Mouse (Mus musculus) hindbrain, postnatal 0 days (tissue): ENCODE results near the gene Tk1. TPM values are rescaled to one million over a fixed set of nuclear protein-coding genes. Genes with fewer than 3 reads are reported as not detected.

Experiments used
- ATAC-seq: fragments of 200-750 bp; cut with Nextera tagmentation; 2 replicates; pipeline ENCODE4 v1.8.0; 2017; ENCODE audit warnings: mild to moderate bottlenecking, moderate TSS enrichment, moderate library complexity
- DNase-seq: peaks from one replicate; pipeline ENCODE4 v3.0.0-alpha.2; 2015; ENCODE audit warnings: low spot score
- H3K27ac ChIP-seq: fragments of 300-500 bp; sonication (generic); 2 replicates; pipeline ENCODE4 v1.5.1; 2014; ENCODE audit warnings: mild to moderate bottlenecking
- H3K27me3 ChIP-seq: fragments of 300-500 bp; sonication (generic); 2 replicates; pipeline ENCODE4 v1.6.1; 2014; ENCODE audit warnings: low read length, mixed read lengths; ENCODE audit not compliant: insufficient read depth
- H3K36me3 ChIP-seq: fragments of 300-500 bp; sonication (generic); 2 replicates; pipeline ENCODE4 v1.6.1; 2014; ENCODE audit warnings: low read length, mixed read lengths; ENCODE audit not compliant: insufficient read depth
- H3K4me1 ChIP-seq: fragments of 300-500 bp; sonication (generic); 2 replicates; pipeline ENCODE4 v1.6.1; 2014; ENCODE audit warnings: antibody characterized with exemption, low read length, mixed read lengths; ENCODE audit not compliant: insufficient read depth
- H3K4me2 ChIP-seq: fragments of 300-500 bp; sonication (generic); 2 replicates; pipeline ENCODE4 v1.6.1; 2014; ENCODE audit warnings: low read depth, mild to moderate bottlenecking, low read length, moderate library complexity, mixed read lengths
- H3K4me3 ChIP-seq: fragments of 300-500 bp; sonication (generic); 2 replicates; pipeline ENCODE4 v1.5.1; 2014; ENCODE audit warnings: low read length
- H3K9ac ChIP-seq: fragments of 300-500 bp; sonication (generic); replicated peaks from 2 replicates; pipeline ENCODE4 v1.6.1; 2014; ENCODE audit warnings: mild to moderate bottlenecking, low read length, moderate library complexity, mixed read lengths
- H3K9me3 ChIP-seq: fragments of 300-500 bp; sonication (generic); 2 replicates; pipeline ENCODE4 v1.6.1; 2016; ENCODE audit warnings: low read length, mixed read lengths
- CTCF ChIP-seq: IDR thresholded peaks from 2 replicates; pipeline ENCODE4 v1.5.1; 2016; ENCODE audit warnings: antibody characterized with exemption, control low read depth, low read depth
- WGBS: fragments of 180-500 bp; shearing (Covaris S2); extraction: QIAGEN DNeasy Blood & Tissue Kit; methylation state at CpG from one replicate; pipeline ENCODE4 v1.1.7; 2014; 5-methylcytosine and 5-hydroxymethylcytosine counted together
- polyA plus RNA-seq: library from polyadenylated mRNA; unstranded; fragments of >200 nt; fragmentation: Nextera tagmentation; extraction: Ambion mirVana; gene quantifications from 2 replicates; pipeline ENCODE4 v1.2.1, GENCODE M21; 2015
- total RNA-seq: library from RNA; depleted of rRNA; stranded (reverse); fragments of >200 nt; gene quantifications from 2 replicates; pipeline ENCODE4 v1.2.3, GENCODE M21; 2014; rRNA removed

Tk1 gene
- 26.1 and 31.5 TPM in 2 replicates for total RNA-seq
- 21.2 and 25.0 TPM in 2 replicates for polyA plus RNA-seq

DNA sequence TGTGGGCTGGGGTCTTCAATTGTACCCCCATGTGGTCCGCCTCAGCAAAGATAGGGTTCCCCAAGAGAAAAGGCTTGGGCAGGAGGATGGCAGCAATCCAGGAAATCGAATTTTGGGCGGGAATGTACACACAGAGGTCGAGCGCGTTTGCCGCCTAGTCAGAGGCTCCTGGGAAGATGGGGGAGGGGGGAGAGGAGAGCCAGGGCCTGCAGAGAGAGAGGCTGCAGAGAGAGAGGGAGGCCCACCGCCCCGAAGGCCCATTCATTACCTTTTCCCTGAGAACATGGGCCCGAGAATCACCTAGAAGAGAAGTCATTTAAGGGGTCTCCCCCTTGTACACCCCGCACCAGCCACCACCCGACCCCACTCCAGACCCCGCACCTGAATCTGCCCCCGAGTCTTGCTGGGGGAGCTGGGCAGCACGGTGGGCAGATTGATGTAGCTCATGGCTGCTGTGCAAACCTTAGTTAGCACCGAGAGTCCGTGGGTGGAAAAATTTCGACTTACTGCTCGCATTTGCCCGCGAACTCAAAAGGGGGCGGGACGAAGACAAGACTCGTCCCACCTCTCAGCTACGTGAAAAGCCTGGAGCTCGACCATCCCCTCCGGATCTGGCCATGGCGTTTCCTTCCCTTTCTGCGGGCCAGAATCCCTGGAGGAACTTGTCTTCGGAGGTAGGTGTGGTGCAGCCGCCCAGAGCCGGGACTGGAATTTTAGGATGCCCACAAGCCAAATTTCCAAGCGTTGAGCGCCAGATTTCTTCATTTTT is at the start of gene Tk1, which contains the start of gene Afmid:
Gene Tk1, minus strand, starts transcription at position 760 of the 769 bp plus-strand sequence.
Gene Afmid, plus strand, starts transcription at position 592 of the 769 bp plus-strand sequence.
- Histone ChIP-seq H3K27ac (peak within 1 kb of the TSS; percentile 62; the same call in 1 of the 2 replicates), H3K4me2 (peak within 1 kb of the TSS; percentile 60), H3K9ac (peak within 1 kb of the TSS; percentile 40), H3K4me1 (peaks cover 14% of the 10 kb centered on the region), H3K27me3 (no peaks in the 10 kb centered on the region), H3K36me3 (no peaks in the 10 kb centered on the region), H3K9me3 (no peaks in the 10 kb centered on the region), H3K4me3 (peak within 1 kb of the TSS; percentile 39)
- no peak for TF ChIP-seq CTCF
- peak; percentile 49; the same call in 1 of the 2 replicates for ATAC-seq
- DNase-seq: peak; percentile 88
- WGBS: under 1% methylated on average over 34 of the region's 34 CpGs

DNA sequence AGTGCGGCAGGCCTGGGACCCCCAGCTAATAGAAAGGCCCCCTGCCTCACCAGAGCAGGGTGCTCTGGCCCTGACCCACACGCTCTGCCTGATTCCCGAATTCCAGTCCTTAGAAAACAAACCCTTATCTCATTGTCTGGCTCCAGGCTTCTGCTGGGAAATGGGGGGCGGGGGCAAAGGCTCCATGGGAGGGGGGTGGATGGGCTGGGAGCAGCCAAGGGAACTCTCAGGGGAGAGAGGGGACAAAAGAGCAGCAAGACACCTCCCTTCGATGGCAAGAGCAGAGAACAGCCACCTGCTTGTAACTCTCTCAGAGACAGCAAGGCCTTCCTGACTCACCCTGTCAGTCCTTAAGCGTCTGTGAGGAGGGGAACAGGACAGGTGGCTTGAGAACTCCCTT is 49.8 kb upstream of the Tk1 start:
- ATAC-seq (no peak), DNase-seq (no peak)
- 28% methylated on average over 6 of the region's 6 CpGs for WGBS
- H3K27ac ChIP-seq: no peak overlapping the region
- H3K27me3 ChIP-seq: no peaks in the 10 kb centered on the region
- no peaks in the 10 kb centered on the region for H3K9me3 ChIP-seq
- no peak overlapping the region for H3K9ac ChIP-seq
- TF ChIP-seq CTCF: no peak
- no peak overlapping the region for H3K4me3 ChIP-seq
- H3K4me1 ChIP-seq: peaks cover 12% of the 10 kb centered on the region
- no peak overlapping the region for H3K4me2 ChIP-seq
- no peaks in the 10 kb centered on the region for H3K36me3 ChIP-seq

DNA sequence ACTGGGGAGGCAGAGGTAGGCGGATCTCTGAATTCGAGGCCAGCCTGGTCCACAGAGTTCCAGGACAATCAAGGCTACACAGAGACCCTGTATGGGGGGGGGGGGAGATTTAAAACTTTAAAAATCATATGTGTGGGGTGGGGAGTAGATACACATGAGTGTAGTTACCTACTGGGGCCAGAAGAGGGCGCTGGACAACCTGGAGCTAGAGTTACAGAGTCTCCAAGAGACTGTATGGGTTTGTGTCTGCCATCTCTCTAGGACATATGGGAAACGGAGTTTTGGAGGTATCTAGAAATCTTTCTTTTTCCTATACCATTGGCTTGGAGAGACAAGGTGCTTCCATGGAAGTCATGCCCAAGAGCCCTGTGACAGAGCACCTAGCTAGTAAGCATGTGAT is 48.5 kb upstream of the Tk1 start:
- no peak overlapping the region for H3K27ac ChIP-seq
- ATAC-seq: no peak
- H3K4me2 ChIP-seq: no peak overlapping the region
- H3K9me3 ChIP-seq: no peaks in the 10 kb centered on the region
- WGBS: 69% methylated on average over 4 of the region's 4 CpGs
- DNase-seq: no peak
- no peak overlapping the region for H3K4me3 ChIP-seq
- peaks cover 14% of the 10 kb centered on the region for H3K4me1 ChIP-seq
- H3K36me3 ChIP-seq: no peaks in the 10 kb centered on the region
- TF ChIP-seq CTCF: peak; percentile 65
- H3K9ac ChIP-seq: no peak overlapping the region
- H3K27me3 ChIP-seq: no peaks in the 10 kb centered on the region

DNA sequence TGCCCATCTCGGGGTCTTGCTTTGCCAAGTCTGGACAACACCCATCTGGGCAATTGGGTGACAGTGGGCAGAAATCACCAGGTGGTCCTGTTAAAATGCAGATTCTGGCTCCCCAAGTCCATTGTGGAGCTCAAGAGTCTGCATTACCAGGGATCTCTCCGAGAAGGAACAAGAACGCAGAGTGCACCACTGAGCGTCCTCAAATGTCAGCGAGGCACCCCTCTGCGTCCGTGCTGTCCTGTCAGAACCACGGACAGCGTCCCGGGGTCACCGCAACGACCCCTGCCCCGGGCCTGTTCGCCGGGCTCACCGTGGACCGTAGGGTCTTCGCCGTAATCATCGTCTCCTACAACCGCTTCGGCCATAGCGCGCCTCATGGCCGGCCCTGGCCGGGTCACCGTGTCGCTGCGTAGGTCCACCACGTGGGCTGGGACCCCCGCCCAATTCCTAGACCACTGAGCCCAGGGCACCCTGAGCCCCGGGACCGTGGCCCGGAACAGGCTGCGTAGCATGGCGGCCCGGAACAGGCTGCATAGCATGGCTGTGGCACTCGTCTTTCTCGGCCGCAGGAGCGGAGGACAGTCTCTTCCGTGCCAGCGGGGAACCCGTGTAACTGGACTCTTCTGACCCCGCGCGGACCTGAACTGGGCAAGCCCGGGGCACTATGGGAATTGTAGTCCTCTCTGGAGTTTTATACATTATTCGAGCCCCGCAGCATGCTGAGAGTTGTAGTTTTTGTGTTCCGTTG is 47.1 kb upstream of the Tk1 start, which contains the start of gene Tha1:
Gene Tha1, minus strand, starts transcription at position 621 of the 748 bp plus-strand sequence.
- peak within 1 kb of the TSS; percentile 96 for H3K4me2 ChIP-seq
- no peaks in the 10 kb centered on the region for H3K36me3 ChIP-seq
- H3K27me3 ChIP-seq: no peaks in the 10 kb centered on the region
- no peak; the same call in 1 of the 2 replicates for TF ChIP-seq CTCF
- 1% methylated on average over 51 of the region's 51 CpGs for WGBS
- peak within 1 kb of the TSS; percentile 56 for H3K4me3 ChIP-seq
- peak within 1 kb of the TSS; percentile 27; the same call in 1 of the 2 replicates for H3K27ac ChIP-seq
- ATAC-seq (peak; percentile 80), DNase-seq (peak; percentile 92)
- H3K9ac ChIP-seq: peak within 1 kb of the TSS; percentile 69
- peaks cover 6% of the 10 kb centered on the region for H3K4me1 ChIP-seq
- H3K9me3 ChIP-seq: no peaks in the 10 kb centered on the region

DNA sequence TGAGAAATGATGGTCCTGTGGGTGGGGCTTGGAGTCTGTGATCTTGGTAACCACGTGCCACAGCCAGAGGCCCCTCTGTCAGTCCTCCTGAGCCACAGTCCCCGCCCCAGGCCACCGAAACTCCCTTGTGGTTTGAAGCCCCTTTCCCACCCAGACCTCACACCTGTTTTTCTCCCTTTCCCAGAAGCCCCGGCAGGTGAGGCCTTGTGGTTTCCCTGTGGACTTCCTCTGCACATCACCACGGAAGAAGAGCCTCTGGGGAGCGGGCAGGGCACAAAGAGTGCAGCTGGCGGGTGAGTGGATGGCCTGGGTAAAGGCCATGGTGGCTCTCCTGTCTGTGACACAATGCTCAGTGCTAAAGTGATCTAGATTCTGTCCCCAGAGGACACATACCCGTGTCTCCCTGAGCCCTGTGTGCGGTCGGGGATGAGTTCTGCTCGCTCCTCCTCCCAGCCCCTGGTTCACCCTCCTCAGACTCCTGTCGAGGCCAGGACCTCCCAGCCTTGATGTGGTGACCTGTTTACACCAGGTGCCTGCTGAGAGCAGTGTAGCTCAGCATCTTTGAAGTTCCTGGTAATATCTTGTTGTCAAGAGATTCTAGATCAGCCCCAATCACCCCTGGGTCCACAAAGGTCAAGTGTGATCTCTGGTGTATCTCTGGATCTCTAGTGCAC is 46.2 kb upstream of the Tk1 start:
- Histone ChIP-seq H3K27me3 (no peaks in the 10 kb centered on the region), H3K4me3 (no peak overlapping the region), H3K9ac (no peak overlapping the region), H3K9me3 (no peaks in the 10 kb centered on the region), H3K4me1 (0 out of 2 replicates have a peak, but pooled peaks cover 3% of the 10 kb centered on the region), H3K27ac (no peak overlapping the region), H3K36me3 (no peaks in the 10 kb centered on the region), H3K4me2 (peak overlapping the region; percentile 96; the same call in 1 of the 2 replicates)
- TF ChIP-seq CTCF: no peak
- ATAC-seq (no peak), DNase-seq (no peak)
- WGBS: 70% methylated on average over 12 of the region's 12 CpGs

DNA sequence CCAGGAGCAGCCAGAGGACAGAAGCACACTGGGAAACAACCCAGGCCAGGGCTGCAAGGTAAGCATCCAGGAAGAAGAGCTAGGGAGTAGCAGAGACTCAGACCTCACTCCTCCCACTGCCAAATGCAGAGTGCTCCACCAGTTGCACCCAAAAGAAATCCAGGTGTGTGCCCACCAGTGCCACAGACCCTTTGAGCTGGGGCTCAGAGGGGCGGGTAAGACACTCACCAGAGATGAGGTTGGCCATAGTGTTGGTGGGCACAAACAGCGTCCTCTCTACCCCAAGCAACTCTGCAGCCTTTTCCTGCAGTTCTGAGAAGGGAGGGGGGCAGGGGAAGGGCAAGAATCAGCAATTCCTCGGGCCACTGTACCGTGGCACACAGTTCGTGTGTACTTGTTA is 45.5 kb upstream of the Tk1 start:
- no peak for TF ChIP-seq CTCF
- DNase-seq (no peak), ATAC-seq (no peak)
- H3K27me3 ChIP-seq: no peaks in the 10 kb centered on the region
- H3K4me1 ChIP-seq: peaks cover 3% of the 10 kb centered on the region; the same call in 1 of the 2 replicates
- 71% methylated on average over 5 of the region's 5 CpGs for WGBS
- H3K36me3 ChIP-seq: no peaks in the 10 kb centered on the region
- H3K4me2 ChIP-seq: no peak overlapping the region
- no peaks in the 10 kb centered on the region for H3K9me3 ChIP-seq
- no peak overlapping the region for H3K9ac ChIP-seq
- H3K4me3 ChIP-seq: no peak overlapping the region
- no peak overlapping the region for H3K27ac ChIP-seq
